Mouse (Mus musculus) adrenal gland, adult 8-10 months (tissue): ENCODE results near the gene Atf6. TPM values are rescaled to one million over a fixed set of nuclear protein-coding genes. Genes with fewer than 3 reads are reported as not detected.

Source experiments
- DNase-seq: peaks from one replicate; pipeline ENCODE4 v3.0.0; 2022
- total RNA-seq, 4 experiments: library from RNA; stranded (reverse); gene quantifications; 2 replicates each; pipeline ENCODE4 v1.2.4; 2022

Atf6 gene
- total RNA-seq, 4 experiments from 2014 or later: 39.7 to 46.8 (median 43.5) TPM

- DNase-seq: no peak
These were observed 23.2 kb downstream of the Atf6 start for GRCm38 (mm10) chr1:170844380-170844779.

GRCm38 (mm10) chr1:170839685-170840084 lies 27.9 kb downstream of the Atf6 start:
- DNase-seq: no peak

GRCm38 (mm10) chr1:170834756-170835155 lies 32.8 kb downstream of the Atf6 start:
- DNase-seq: no peak

- no peak for DNase-seq
These were observed 37.8 kb downstream of the Atf6 start for GRCm38 (mm10) chr1:170829781-170830180.

GRCm38 (mm10) chr1:170829344-170829743 lies 38.2 kb downstream of the Atf6 start:
- no peak for DNase-seq

- DNase-seq: no peak
These were observed 47.3 kb downstream of the Atf6 start for GRCm38 (mm10) chr1:170820103-170820814.

- no peak for DNase-seq
These were observed 52.1 kb downstream of the Atf6 start for GRCm38 (mm10) chr1:170815287-170816004.

- DNase-seq: no peak
These were observed 54.7 kb downstream of the Atf6 start for GRCm38 (mm10) chr1:170812822-170813221.

- DNase-seq: no peak
These were observed 59.8 kb downstream of the Atf6 start for GRCm38 (mm10) chr1:170807600-170808270.

- DNase-seq: no peak
These were observed 62.9 kb downstream of the Atf6 start for GRCm38 (mm10) chr1:170804721-170805120.

GRCm38 (mm10) chr1:170802669-170803068 lies 64.9 kb downstream of the Atf6 start:
- DNase-seq: no peak

- no peak for DNase-seq
These were observed 66.9 kb downstream of the Atf6 start for GRCm38 (mm10) chr1:170800694-170801093.

- DNase-seq: no peak
These were observed 71.7 kb downstream of the Atf6 start for GRCm38 (mm10) chr1:170795741-170796347.

- no peak for DNase-seq
These were observed 76.0 kb downstream of the Atf6 start for GRCm38 (mm10) chr1:170791542-170791941.

GRCm38 (mm10) chr1:170791001-170791400 lies 76.6 kb downstream of the Atf6 start:
- DNase-seq: no peak

- DNase-seq: no peak
These were observed 79.9 kb downstream of the Atf6 start for GRCm38 (mm10) chr1:170787643-170788042.

- DNase-seq: no peak
These were observed 80.8 kb downstream of the Atf6 start for GRCm38 (mm10) chr1:170786570-170787341.

GRCm38 (mm10) chr1:170777688-170778087 lies 89.9 kb downstream of the Atf6 start:
- no peak for DNase-seq

GRCm38 (mm10) chr1:170774431-170774830 lies 93.1 kb downstream of the Atf6 start:
- DNase-seq: no peak

GRCm38 (mm10) chr1:170773506-170773905 lies 94.1 kb downstream of the Atf6 start:
- no peak for DNase-seq

GRCm38 (mm10) chr1:170771437-170772003 lies 96.1 kb downstream of the Atf6 start:
- DNase-seq: peak; percentile 58

- no peak for DNase-seq
These were observed 96.9 kb downstream of the Atf6 start for GRCm38 (mm10) chr1:170770691-170771090.
